In genomic region chr13:24965846-24966201, GRCm38 (mm10) we compare ENCODE assay signal across 8 mouse cellular contexts. TPM values are rescaled to one million over a fixed set of nuclear protein-coding genes. Genes with fewer than 3 reads are reported as not detected.
DNase-seq lines count a peak whose midpoint lies in the region; ATAC-seq lines count a peak whose summit lies in the region.

No protein-coding gene starts in this region.

- H3K4me2 ChIP-seq in heart, embryonic 12.5 days: peak overlapping the region; percentile 66
- H3K4me2 ChIP-seq in hindbrain, embryonic 16.5 days (ENCODE audit: low read length): peak overlapping the region; percentile 48
- peak overlapping the region; percentile 49 for H3K4me2 ChIP-seq in midbrain, embryonic 14.5 days (ENCODE audit: low read length)

- peak overlapping the region; percentile 2; the same call in 1 of the 2 replicates for H3K9ac ChIP-seq in heart, embryonic 12.5 days
- H3K9ac ChIP-seq in hindbrain, embryonic 16.5 days (ENCODE audit: low read depth, low read length): peak overlapping the region; percentile 44
- H3K9ac ChIP-seq in midbrain, embryonic 14.5 days (replicated peaks; ENCODE audit: low read length): no peak overlapping the region

- no peaks in the 10 kb centered on the region for H3K36me3 ChIP-seq in heart, embryonic 12.5 days
- no peaks in the 10 kb centered on the region for H3K36me3 ChIP-seq in hindbrain, embryonic 16.5 days (ENCODE audit: control insufficient read depth, insufficient read depth, low read length)
- no peaks in the 10 kb centered on the region for H3K36me3 ChIP-seq in midbrain, embryonic 14.5 days (ENCODE audit: control insufficient read depth, insufficient read depth, low read length)

- peaks cover 3% of the 10 kb centered on the region; the same call in 1 of the 2 replicates for H3K4me1 ChIP-seq in heart, embryonic 12.5 days (replicated peaks)
- H3K4me1 ChIP-seq in brown adipose tissue, adult 24 weeks (ENCODE audit: control insufficient read depth, insufficient read depth, insufficient read length, low read length): no peaks in the 10 kb centered on the region
- H3K4me1 ChIP-seq in hindbrain, embryonic 16.5 days (ENCODE audit: control insufficient read depth, insufficient read depth, low read depth, low read length): no peaks in the 10 kb centered on the region
- 0 out of 2 replicates have a peak, but pooled peaks cover 3% of the 10 kb centered on the region for H3K4me1 ChIP-seq in midbrain, embryonic 14.5 days (ENCODE audit: control insufficient read depth, insufficient read depth, low read length)

- no peak for DNase-seq in heart, postnatal 4 days
- peak; percentile 13 for DNase-seq in midbrain, embryonic 14.5 days
- DNase-seq in adrenal gland, postnatal 14 days: no peak
- no peak for DNase-seq in layer of hippocampus, postnatal 10 days (ENCODE audit: low spot score in 2 of 2)
- no peak for DNase-seq in urinary bladder, postnatal 25 days (ENCODE audit: low spot score)

- WGBS in heart, embryonic 12.5 days: 33% methylated on average over 5 of the region's 5 CpGs
- WGBS in hindbrain, embryonic 16.5 days: 37% methylated on average over 5 of the region's 5 CpGs
- 25% methylated on average over 5 of the region's 5 CpGs for WGBS in midbrain, embryonic 14.5 days

- 0 out of 2 replicates have a peak, but pooled peaks cover 5% of the 10 kb centered on the region for H3K27me3 ChIP-seq in heart, embryonic 12.5 days (replicated peaks)
- H3K27me3 ChIP-seq in hindbrain, embryonic 16.5 days (replicated peaks; ENCODE audit: control insufficient read depth, insufficient read depth, low read length): no peaks in the 10 kb centered on the region; the same call in 1 of the 2 replicates
- H3K27me3 ChIP-seq in midbrain, embryonic 14.5 days (ENCODE audit: control insufficient read depth, insufficient read depth, low read length): no peaks in the 10 kb centered on the region

- no peak for ATAC-seq in heart, embryonic 12.5 days (ENCODE audit: insufficient number of reproducible peaks, low FRiP score)
- peak; percentile 65 for ATAC-seq in hindbrain, embryonic 16.5 days
- 0 out of 2 replicates have a peak, but pooled peaks have one; percentile 34 for ATAC-seq in midbrain, embryonic 14.5 days (ENCODE audit: low FRiP score, low TSS enrichment)

- H3K27ac ChIP-seq in heart, embryonic 12.5 days (ENCODE audit: poor library complexity, severe bottlenecking): no peak overlapping the region
- no peak overlapping the region for H3K27ac ChIP-seq in brown adipose tissue, adult 24 weeks (replicated peaks; ENCODE audit: low read depth, low read length)
- H3K27ac ChIP-seq in hindbrain, embryonic 16.5 days (ENCODE audit: low read depth, low read length): no peak overlapping the region
- H3K27ac ChIP-seq in midbrain, embryonic 14.5 days (replicated peaks; ENCODE audit: low read depth, low read length): no peak overlapping the region

- H3K9me3 ChIP-seq in heart, embryonic 12.5 days (replicated peaks): no peaks in the 10 kb centered on the region
- no peaks in the 10 kb centered on the region for H3K9me3 ChIP-seq in hindbrain, embryonic 16.5 days (ENCODE audit: control insufficient read depth, low read length)
- H3K9me3 ChIP-seq in midbrain, embryonic 14.5 days (ENCODE audit: control insufficient read depth, low read length): no peaks in the 10 kb centered on the region

- peak overlapping the region; percentile 41 for H3K4me3 ChIP-seq in heart, embryonic 12.5 days
- H3K4me3 ChIP-seq in brown adipose tissue, adult 24 weeks (ENCODE audit: insufficient read depth, low read depth, low read length): peak overlapping the region; percentile 48
- H3K4me3 ChIP-seq in hindbrain, embryonic 16.5 days (ENCODE audit: low read length): peak overlapping the region; percentile 27
- peak overlapping the region; percentile 21; the same call in 1 of the 2 replicates for H3K4me3 ChIP-seq in midbrain, embryonic 14.5 days (replicated peaks; ENCODE audit: low read depth, low read length)

RNA-seq across cellular contexts. Expression of gene Gpld1, which starts 22.9 kb away (rescaled TPM):
- polyA plus RNA-seq in heart, embryonic 12.5 days (2016; fragmentation: Nextera tagmentation; extraction: Ambion mirVana): 0.15 and 0.24 TPM in 2 replicates
- under 1 TPM; 0.52 to 0.55 TPM for total RNA-seq in heart, postnatal 4 days (2021)
- 2.2 and 6.7 TPM in 2 replicates for polyA plus RNA-seq in brown adipose tissue, adult 24 weeks (2012; ENCODE audit: insufficient read depth, insufficient read length, missing spikeins)
- polyA plus RNA-seq in hindbrain, embryonic 16.5 days (2015; fragmentation: Nextera tagmentation; extraction: Ambion mirVana): 2.6 and 3.0 TPM in 2 replicates
- polyA plus RNA-seq in midbrain, embryonic 14.5 days (2014; fragmentation: Nextera tagmentation; extraction: Ambion mirVana): 1.3 and 1.5 TPM in 2 replicates
- total RNA-seq in adrenal gland, postnatal 14 days (2021): 5.1 and 13.5 TPM in 2 replicates
- 1 to 10 TPM; 7.1 to 8.9 TPM for total RNA-seq in layer of hippocampus, postnatal 10 days (2021)

RNA-seq across cellular contexts. Expression of gene Aldh5a1, which starts 28.4 kb away (rescaled TPM):
- 13.3 and 13.8 TPM in 2 replicates for polyA plus RNA-seq in heart, embryonic 12.5 days (2016; fragmentation: Nextera tagmentation; extraction: Ambion mirVana)
- 10 to 100 TPM; 22.8 to 24.5 TPM for total RNA-seq in heart, postnatal 4 days (2021)
- polyA plus RNA-seq in brown adipose tissue, adult 24 weeks (2012; ENCODE audit: insufficient read depth, insufficient read length, missing spikeins): 16.3 and 18.4 TPM in 2 replicates
- 15.4 and 15.8 TPM in 2 replicates for polyA plus RNA-seq in hindbrain, embryonic 16.5 days (2015; fragmentation: Nextera tagmentation; extraction: Ambion mirVana)
- 12.1 and 16.5 TPM in 2 replicates for polyA plus RNA-seq in midbrain, embryonic 14.5 days (2014; fragmentation: Nextera tagmentation; extraction: Ambion mirVana)
- 13.6 and 18.5 TPM in 2 replicates for total RNA-seq in adrenal gland, postnatal 14 days (2021)
- total RNA-seq in layer of hippocampus, postnatal 10 days (2021): 10 to 100 TPM; 66.6 to 68.9 TPM

RNA-seq across cellular contexts. Expression of gene Mrs2, which starts 54.4 kb away (rescaled TPM):
- polyA plus RNA-seq in heart, embryonic 12.5 days (2016; fragmentation: Nextera tagmentation; extraction: Ambion mirVana): 27.6 and 28.7 TPM in 2 replicates
- total RNA-seq in heart, postnatal 4 days (2021): 10 to 100 TPM; 56.0 to 58.4 TPM
- 35.9 and 46.7 TPM in 2 replicates for polyA plus RNA-seq in brown adipose tissue, adult 24 weeks (2012; ENCODE audit: insufficient read depth, insufficient read length, missing spikeins)
- polyA plus RNA-seq in hindbrain, embryonic 16.5 days (2015; fragmentation: Nextera tagmentation; extraction: Ambion mirVana): 12.8 and 14.7 TPM in 2 replicates
- polyA plus RNA-seq in midbrain, embryonic 14.5 days (2014; fragmentation: Nextera tagmentation; extraction: Ambion mirVana): 19.3 and 25.2 TPM in 2 replicates
- total RNA-seq in adrenal gland, postnatal 14 days (2021): 59.0 and 63.1 TPM in 2 replicates
- 10 to 100 TPM; 50.1 to 64.5 TPM for total RNA-seq in layer of hippocampus, postnatal 10 days (2021)
